Mouse (Mus musculus) cerebellum, adult 18-20 months (tissue): ENCODE data around the gene Uhrf1bp1.

ENCODE experiments used
- DNase-seq, 2 experiments: peaks; one replicate each; pipeline ENCODE4 v3.0.0; 2021

The Uhrf1bp1 gene

DNA sequence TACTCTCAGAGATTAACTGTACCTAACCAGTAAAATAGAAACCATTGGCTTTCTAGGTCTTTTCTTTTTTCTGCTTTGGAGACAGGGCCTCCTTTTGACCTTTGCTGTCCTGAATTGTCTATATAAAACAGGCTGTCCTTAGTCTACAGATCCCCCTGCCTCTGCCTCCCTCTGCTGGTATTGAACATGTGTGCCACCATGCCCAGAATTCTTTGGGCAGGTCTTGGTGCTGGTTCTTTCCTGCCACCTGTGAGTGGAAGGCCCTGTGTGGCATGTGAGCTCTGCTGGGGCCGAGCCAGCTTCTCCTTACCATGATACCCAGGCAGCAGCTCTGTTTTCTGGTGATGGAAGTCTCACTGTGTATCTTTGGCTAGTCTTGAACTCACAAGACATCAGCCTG is 7.9 kb upstream of the Uhrf1bp1 start:
- no peak for DNase-seq

DNA sequence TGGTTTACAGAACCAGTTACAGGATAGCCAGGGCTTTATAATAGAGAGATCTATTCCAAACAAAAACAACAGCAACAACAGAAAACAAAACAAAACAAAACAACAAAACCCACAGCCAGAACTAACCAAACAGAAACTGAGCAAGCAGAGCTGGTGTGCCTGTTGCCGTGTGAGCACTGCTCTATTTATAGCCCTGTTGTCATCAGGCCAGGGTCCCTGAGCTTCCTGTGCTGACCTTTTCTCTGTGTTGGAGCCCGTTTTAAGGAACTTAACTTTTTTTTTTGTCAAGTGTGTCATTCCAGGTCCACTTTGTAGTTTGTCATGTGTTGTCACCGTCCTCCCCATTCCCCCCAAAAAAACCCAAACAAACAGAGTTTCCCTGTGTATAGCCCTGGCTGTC is 5.2 kb upstream of the Uhrf1bp1 start:
- DNase-seq = no peak

DNA sequence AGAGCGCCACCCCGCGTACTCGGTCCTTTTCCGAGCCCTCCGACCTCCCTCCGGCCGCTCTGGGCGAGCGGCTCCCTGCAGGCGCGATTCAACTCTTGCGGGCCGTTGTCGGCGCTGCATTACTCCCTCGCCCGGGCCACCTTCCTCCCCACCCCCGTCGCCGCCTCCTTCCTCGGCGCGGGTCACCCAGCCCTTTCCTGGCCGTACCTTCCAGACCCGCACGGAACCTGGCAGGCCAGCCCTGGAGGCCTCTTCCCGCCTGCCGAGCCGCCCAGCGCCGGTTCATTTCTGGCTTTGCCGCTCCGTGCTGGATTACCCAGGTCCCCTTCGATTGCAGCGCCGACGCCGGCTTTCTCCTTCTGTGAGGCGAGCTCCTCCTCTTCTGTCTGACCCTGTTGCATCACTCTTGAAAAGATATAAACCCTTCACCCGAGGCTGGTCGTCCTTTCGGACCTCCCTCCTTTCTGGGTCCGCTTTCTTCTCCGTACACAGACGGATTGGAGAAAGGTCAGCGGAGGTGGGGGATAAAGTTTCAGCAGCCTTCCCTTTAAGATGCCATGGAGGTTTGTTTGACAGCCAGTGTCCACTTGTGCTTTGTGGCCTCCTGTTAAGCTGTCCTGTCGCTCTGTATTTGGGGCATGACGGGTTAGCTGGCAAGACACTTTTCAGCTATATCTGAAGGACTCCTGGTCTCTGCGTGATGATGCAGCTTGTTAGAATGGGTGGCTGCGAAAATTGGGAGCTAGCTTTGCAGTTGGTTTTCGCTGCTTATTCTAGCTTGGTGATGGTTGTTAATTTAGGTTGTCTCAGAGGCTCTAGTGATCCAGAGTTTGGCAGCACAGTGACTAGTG is 782 bp downstream of the Uhrf1bp1 start:
- peak; percentile 30 to 56 for DNase-seq

DNA sequence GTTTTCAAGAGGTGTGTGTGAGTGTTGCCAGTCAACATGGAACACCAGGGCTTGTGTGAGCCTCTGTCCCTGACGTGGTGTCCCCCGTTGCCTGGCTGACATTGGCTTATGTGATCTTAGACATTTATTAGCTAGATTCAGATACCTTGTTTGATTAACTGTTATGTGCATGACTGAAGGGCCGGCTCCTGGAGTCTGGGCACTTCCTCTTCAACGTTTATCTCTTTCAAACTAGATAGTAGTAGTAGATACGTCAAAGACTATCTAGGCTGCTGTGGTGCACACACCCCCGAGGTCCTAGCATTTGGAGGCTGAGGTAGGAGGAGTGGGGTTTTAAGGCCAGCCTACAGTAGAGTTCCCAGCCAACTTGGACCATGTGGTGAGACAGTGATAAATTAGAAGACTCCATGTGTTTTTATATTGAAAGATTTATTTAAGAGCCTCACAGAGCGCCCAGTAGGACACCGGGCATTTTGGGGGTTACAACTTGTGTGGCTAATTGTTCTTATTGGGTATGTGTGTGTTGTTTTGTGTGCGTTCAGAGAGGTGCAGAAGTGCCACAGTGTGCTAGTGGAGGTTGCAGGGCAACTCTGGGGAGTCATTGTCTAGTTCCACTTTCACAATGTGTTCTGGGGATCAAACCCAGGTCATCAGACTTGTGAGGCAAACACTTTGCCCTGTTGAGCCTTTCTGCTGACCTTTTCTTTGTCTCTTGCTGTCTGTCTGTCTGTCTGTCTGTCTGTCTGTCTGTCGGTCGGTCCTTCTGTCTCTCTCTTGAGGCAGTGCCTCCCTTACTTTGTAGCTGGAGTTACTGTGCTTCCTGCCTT is 1.6 kb downstream of the Uhrf1bp1 start:
- DNase-seq = no peak

DNA sequence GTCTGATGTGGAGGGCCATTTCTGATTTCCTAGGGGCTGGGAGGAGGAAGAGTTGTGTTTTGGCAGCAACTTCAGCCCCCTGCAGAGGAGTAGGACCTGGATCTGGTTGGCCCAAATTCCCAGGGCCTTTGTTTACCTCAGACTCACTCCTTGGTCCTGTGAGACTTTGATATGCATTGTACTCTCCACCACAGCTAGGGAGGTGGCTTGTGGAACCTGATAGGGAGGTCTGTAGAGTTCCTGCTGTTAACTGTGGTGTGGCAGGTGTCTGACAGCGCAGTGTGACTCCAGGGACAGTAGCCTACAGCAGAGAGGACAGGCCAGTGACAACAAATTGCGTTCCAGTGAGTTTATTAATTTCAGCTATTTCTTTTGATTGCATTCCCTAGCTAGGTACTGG is 2.9 kb downstream of the Uhrf1bp1 start:
- no peak for DNase-seq

DNA sequence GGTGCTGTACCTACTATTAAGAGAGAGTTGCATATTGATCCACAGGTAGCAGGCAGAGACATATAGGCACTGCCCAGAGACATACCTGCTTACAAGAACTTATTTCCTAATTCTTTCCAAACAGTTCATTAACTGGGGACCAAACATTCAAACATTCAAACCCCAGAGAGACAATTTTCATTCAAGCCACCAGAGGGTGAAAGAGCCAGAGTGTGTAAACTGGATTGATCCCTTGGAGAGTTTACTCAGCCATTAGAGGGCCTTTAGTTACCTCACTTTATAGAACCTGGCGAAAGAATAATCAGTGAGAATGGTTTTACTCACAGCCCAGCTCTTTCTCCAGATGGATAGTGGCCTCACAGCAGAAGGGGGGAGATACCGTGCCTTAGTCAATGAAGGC is 9.2 kb downstream of the Uhrf1bp1 start:
- DNase-seq = no peak

DNA sequence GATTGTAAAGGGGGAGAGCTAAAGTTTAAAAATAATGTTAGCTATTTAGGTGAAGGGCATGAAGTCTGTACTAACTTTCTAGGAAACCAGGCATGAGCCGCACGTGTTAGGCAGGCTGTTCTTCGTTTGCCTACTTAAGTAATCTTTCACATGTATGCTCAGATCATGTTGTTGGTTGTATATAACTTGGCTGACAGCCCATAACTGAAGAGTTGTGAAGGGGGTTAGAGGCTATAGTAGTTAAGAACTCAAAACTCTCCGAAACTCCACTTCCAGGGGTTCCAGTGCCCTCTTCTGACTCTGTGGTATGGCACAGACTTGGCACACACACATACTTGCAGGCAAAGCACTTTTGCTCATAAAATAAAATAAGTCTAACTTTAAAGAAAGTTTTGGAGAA is 10.5 kb downstream of the Uhrf1bp1 start:
- no peak for DNase-seq

DNA sequence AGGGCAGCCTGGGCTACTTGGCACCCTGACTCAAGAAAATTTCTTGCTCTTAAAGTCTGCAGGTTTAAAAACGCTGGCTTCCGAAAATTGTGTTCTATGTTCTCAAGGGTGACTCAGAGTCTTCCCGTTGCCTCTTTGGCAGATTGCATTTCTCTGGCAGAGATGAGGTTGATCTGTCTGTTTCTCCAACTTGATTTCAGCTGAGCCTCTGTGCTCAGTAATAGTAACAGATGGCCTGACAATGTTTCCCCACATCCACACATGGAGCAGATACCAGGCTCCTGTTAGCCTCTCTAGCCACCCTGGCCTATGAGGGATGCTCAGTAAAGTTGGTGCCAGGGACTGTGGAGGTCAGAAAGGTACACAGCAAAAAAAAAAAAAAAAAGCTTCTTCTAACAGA is 15.6 kb downstream of the Uhrf1bp1 start:
- peak; percentile 62 to 76 for DNase-seq

DNA sequence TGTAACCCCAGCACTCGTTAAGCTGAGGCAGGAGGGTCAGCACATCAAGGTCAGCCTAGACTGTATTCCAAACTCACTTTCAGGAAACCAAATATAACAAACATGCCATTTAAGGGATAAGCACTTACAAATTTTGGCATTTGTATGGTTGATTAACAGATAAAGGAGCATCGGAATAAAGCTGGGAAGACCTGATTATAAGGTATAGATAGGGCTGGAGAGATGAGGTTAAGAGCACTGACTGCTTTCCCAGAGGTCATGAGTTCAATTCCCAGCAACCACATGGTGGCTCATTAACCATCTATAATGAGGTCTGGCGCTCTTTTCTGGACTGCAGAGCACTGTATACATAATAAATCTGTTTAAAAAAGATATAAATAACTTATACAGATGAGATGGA is 17.3 kb downstream of the Uhrf1bp1 start:
- no peak for DNase-seq

DNA sequence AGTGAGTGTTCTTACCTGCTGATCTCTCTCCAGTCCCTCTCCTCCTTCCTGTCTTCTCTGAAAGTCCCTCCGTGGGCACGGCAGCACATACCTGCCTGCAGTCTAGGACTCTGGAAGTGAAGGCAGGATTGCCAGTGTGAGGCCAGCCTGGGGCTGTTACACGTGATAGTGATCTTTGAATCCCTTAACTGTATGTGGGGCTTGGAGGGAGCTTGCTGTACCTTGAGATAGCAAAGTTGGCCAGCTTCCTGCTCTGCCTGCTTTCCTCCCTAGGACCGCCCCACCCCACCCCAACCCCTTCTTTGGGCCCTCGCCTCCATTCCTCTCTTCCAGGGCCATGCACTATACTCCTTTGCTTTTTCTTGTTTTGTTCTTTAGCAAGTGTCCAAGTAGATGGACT is 18.3 kb downstream of the Uhrf1bp1 start:
- DNase-seq = no peak

DNA sequence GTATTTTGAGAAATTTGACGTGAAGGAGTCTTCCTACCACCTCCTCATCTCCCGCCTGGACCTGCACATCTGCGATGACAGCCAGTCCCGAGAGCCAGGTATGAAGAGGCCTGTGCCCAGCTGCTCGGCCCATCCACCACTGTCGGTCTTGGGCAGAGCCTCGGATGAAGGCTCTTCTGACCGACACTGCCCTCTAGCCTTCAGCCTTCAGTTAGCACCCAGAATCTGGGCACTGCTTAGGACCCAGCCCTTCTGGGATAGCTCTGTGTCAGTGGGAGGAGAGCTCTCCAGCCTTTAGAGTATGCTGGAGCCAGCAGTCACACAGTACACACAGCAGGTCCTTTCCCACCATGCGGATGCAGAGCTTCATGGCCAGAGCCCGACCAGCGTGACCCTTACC is 25.3 kb downstream of the Uhrf1bp1 start:
- DNase-seq = peak; percentile 14 to 22

DNA sequence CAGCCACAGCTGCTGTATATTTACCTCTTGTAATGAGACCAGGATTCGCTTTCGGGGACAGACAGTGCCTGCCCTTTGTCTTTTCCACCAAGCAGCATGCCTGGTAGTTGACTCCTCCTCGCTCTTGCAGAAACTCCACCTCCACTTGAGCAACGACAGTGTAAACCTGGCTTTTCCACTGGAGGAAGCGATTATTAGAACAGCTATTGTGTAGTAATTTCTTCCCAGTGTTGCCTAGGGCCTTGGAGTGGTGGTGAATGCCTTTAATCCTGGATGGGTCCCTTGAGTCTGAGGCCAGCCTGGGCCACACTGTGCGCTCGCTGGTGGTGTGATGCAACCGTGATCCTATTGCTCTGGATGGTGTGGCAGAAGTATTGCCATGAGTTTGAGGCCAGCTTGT is 26.9 kb downstream of the Uhrf1bp1 start:
- DNase-seq = no peak

DNA sequence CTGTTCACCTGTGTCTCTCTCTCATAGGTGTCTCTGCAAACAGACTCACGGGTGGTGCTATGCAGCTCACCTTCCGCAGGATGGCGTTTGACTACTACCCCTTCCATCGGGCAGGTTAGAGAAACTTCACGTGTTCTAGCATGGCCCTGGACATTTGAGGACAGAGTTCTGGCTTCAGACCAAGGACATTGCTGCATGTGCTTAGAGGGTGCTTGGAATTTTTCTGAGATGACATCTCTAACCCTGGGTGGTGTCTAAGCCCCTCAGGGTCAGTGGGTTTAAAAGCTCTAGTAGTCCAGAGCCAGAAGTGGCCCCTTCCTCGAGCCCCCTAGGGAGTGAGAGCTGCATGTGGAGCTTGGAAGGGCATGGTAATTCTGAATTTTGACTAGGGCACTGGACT is 27.8 kb downstream of the Uhrf1bp1 start:
- no peak for DNase-seq

DNA sequence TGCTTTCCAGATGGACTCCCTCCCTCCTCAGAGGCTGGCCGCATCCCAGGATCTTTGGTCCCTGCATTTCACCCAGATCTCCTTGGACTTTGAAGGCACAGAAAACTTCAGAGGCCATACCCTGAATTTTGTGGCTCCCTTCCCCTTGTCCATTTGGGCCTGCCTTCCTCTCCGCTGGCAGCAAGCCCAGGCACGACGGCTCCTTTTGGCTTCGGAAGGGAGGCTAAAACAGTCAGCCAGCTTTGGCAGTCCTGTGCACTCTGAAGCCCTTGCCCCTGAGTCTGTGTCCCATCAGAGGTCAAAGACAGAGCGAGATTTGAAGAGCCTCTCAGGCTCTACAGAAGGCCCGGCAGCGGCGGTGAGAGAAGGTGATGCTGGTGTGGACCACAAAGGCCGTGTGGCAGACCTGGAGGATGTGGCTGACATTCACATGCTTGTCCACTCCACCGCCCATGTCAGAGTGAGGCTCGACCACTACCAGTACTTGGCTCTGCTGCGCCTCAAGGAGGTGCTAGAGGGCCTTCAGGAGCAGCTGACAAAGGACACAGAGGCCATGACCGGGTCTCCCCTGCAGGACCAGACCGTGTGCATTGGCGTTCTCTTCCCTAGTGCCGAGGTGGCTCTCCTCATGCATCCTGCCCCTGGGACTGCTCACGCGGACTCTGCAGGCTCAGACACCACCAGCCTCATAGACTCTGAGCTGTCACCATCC is 30.4 kb downstream of the Uhrf1bp1 start:
- DNase-seq = peak; percentile 23 to 28

DNA sequence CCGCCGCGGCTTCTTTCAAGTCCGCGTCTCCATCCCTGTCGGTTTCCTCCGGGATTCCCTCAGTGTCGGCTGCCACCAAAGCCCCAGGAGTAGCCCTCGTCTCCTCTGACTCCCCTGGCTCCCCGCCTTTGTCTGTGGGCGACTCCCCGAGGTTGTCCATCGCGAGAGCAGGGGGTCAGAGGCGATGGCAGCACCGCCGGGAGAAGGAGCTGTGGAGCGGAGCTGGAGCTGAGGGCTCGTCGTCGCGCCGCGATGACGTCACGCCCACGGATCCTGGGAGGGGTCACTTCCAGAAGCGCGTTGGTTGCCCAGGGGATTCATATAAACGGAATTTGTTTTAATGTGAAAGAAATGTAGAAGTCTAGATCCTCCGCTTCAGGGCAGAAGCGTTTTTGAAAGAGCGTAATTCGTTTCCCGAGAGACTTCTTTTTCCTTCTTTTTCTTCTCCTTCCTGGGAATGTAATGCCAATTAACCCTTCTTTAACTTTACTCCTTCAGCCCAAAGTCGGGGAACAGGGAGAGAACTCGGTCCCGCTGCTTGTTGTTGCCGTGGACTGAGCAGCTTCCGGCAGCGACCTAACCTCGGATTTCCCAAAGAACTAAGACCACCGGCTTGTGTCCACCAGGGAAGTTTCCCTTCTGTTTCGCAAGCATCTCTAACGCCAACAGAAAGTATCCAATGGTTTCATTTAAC is 51.4 kb downstream of the Uhrf1bp1 start:
- peak; percentile 92 to 98 for DNase-seq

DNA sequence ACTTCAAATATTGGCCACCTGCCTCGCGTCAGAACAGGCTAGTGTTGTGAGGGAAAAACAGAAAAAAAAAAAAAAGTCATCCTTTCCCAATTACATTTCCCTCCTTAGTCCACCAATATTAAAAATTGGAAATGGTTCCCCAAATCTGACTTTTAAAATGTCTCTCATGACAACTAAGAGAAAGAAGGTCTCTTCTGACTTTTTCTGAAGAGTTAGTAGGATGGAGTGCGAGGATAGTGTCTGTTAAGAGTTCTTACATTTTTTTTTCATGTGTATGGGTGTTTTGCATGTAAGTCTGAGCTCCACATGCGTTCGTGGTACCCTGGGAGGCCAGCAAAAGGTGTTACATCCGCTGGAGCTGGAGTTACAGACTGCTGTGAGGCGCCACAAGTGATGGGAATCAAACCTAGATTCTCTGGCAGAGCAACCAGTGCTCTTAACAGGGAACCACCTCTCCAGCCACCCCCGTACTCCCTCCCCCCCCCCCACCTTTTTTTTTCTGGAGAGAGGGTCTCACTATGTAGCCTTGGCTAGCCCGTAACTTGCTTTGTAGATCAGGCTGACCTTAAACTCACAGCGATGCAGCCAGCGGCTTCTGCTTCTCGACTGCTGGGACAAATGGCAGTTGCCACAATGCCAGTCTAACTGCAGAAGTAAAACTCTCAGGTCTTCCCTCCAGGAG is 52.1 kb downstream of the Uhrf1bp1 start:
- DNase-seq = no peak

DNA sequence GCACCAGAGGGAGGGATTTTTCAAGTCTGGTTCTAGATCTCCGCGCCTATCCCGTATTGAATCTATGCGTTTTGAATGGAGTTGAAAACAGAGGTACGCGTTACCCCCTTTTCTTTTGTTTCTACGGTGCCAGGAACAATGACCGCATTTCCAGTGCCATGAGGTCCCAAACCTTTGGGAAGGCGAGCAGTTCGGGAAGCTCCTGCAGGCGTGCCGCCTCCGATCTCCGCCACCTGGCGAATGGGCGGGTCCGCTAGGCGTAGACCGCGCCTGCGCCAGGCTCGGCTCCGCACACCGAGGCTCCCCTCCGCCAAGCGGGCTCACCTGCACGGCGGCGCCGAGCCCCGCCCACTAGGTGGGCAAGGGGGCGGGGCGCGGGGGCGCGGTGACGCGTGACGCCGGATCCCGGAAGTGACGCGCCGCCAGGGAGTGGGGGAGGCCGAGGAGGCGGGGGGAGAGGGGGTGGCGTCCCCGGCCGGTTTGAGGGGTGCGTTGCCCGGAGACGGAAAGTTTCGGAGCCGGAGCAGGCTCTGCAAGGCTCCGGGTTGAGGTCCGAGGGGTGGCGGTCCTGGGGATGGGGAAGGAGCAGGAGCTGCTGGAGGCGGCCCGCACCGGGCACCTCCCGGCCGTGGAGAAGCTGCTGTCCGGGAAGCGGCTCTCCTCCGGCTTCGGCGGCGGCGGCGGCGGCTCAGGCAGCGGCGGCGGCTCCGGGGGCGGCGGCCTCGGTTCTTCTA is 52.8 kb downstream of the Uhrf1bp1 start, which contains the start of gene Anks1:
Gene Anks1, plus strand, starts transcription at position 419 of the 734 bp plus-strand sequence.
- peak; percentile 76 to 94 for DNase-seq

DNA sequence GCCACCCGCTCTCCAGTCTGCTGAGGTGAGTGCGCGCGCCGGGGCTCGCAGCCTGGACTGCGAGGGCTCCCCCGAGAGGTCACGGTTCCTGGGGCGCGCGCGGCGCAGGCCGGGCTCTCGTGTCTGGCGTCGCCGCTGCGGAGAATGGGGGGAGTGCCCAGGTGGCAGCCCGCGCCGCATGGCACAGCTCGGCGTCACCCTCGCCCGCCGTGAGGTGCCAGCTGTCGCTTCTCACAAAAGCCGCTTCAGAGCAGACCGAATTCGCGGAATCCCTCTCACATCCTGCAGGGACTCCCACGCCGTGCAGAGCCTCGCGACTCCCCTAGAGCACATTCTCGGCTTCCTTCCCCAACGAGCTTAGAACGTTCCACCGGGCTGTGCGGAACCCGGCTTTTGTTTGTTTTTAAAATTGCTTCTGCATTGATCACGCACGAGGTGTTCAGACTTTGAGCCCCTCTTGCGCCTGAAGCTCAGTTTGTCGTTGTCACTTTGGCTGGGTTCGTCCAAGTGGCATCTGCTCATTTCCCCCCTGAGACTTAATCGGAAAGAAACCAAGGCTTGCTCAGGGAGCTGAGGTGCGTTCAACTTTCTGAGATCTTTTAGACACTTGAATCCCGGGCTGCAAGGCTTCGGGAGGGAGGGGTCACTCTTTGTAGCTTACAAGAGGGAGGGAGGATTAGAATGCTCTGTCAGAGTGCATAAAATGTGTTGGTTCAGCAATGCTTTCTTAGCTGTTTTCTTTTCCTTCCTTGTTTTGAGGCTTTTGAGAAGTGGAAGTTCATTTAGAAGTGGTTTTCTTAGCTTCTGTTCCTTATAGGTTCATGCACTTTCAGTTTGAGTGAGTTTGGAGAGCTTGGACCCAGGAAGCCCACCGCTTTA is 53.6 kb downstream of the Uhrf1bp1 start, which contains the start of gene Taf11:
Gene Taf11, minus strand, starts transcription at position 223 of the 879 bp plus-strand sequence.
- DNase-seq = peak; percentile 78 to 84

DNA sequence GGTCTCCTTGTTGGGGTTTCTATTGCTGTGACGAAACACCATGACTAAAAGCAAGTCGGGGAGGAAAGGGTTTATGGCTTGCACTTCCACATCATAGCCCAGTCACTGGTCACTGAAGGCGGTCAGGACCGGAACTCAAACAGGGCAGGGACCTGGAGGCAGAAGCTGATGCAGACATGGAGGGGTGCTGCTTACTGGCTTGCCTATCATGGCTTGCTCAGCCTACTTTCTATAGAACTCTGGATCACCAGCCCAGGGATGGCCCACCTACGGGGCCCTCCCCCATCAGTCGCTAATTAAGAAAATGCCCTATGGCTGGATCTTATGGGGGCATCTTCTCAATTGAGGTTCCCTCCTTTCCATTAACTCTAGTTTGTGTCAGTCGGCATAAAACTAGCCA is 55.1 kb downstream of the Uhrf1bp1 start:
- no peak for DNase-seq

DNA sequence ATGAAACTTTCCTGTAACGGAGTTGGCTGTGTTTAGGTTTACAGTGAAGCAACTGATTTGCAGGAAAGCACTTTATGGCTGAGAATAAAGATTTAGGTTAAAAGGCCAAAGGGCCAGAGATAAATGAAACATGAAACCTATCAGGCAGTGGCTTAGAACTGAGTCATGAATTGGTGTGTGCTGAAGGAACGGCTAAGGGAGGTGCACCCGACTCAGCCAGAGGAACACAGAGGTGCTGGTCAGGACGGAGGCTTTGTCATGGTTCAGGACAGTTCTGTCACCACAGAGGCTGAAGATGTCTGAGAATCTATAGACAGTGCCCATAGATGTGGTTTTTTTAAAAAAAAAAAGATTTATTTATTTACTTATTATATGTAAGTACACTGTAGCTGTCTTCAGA is 58.5 kb downstream of the Uhrf1bp1 start:
- DNase-seq = no peak
